Mouse (Mus musculus) kidney, embryonic 16.5 days (tissue): ENCODE measurements around the gene Dscaml1. TPM values are rescaled to one million over a fixed set of nuclear protein-coding genes. Genes with fewer than 3 reads are reported as not detected.

Experiments used
- ATAC-seq: fragments of 200-750 bp; cut with Nextera tagmentation; 2 replicates; pipeline ENCODE4 v1.8.0; 2017; ENCODE audit warnings: moderate TSS enrichment; ENCODE audit not compliant: low FRiP score, low TSS enrichment
- H3K27ac ChIP-seq: fragments of 300-500 bp; sonication (generic); 2 replicates; pipeline ENCODE4 v1.5.1; 2014; ENCODE audit warnings: low read length
- H3K27me3 ChIP-seq: fragments of 300-500 bp; sonication (generic); 2 replicates; pipeline ENCODE4 v1.6.1; 2014; ENCODE audit warnings: low read length, control low read depth, mixed read lengths; ENCODE audit not compliant: insufficient read depth
- H3K36me3 ChIP-seq: fragments of 300-500 bp; sonication (generic); 2 replicates; pipeline ENCODE4 v1.6.1; 2014; ENCODE audit warnings: low read length, control low read depth, mixed read lengths; ENCODE audit not compliant: insufficient read depth
- H3K4me1 ChIP-seq: fragments of 300-500 bp; sonication (generic); 2 replicates; pipeline ENCODE4 v1.6.1; 2014; ENCODE audit warnings: low read length, control low read depth, mixed read lengths; ENCODE audit not compliant: insufficient read depth
- H3K4me2 ChIP-seq: fragments of 300-500 bp; sonication (generic); replicated peaks from 2 replicates; pipeline ENCODE4 v1.6.1; 2014; ENCODE audit warnings: low read depth, low read length
- H3K4me3 ChIP-seq: fragments of 300-500 bp; sonication (generic); 2 replicates; pipeline ENCODE4 v1.5.1; 2014; ENCODE audit warnings: mild to moderate bottlenecking, low read length
- H3K9ac ChIP-seq: fragments of 300-500 bp; sonication (generic); replicated peaks from 2 replicates; pipeline ENCODE4 v1.6.1; 2014; ENCODE audit warnings: low read length
- H3K9me3 ChIP-seq: fragments of 300-500 bp; sonication (generic); 2 replicates; pipeline ENCODE4 v1.6.1; 2016; ENCODE audit warnings: low read length, control low read depth
- WGBS: fragments of 180-500 bp; shearing (Covaris S2); extraction: QIAGEN DNeasy Blood & Tissue Kit; methylation state at CpG from one replicate; pipeline ENCODE4 v1.1.7; 2014; 5-methylcytosine and 5-hydroxymethylcytosine counted together
- polyA plus RNA-seq: library from polyadenylated mRNA; unstranded; fragments of >200 nt; fragmentation: Nextera tagmentation; extraction: Ambion mirVana; gene quantifications from 2 replicates; pipeline ENCODE4 v1.2.1, GENCODE M21; 2015

The Dscaml1 gene
- polyA plus RNA-seq, 1 experiment from 2014 or later: 0.37 TPM

DNA sequence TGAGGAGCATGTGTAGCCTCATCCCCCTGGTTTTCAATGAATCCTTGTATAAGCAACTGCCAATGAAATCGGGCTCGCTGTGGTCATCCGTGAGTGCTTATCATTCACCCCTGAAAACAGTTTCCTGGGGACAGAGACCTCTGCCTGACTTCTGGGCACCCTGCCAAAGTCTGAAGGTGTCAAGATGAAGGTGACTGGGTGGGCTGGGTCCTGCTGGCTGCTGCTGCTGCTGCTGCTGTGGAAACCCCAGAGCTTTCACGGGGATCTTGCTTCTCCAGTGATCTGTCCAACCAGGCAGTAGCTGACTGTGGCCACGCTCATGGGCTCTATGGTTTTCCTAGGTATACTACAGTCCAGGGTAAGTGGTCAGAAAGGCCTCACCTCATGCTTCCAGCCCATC lies 16.2 kb upstream of the Dscaml1 start:
- H3K9ac ChIP-seq: no peak overlapping the region
- no peaks in the 10 kb centered on the region for H3K9me3 ChIP-seq
- peaks cover 14% of the 10 kb centered on the region for H3K4me1 ChIP-seq
- 81% methylated on average over 5 of the region's 5 CpGs for WGBS
- H3K4me2 ChIP-seq: no peak overlapping the region
- H3K36me3 ChIP-seq: no peaks in the 10 kb centered on the region
- no peak for ATAC-seq
- no peak overlapping the region for H3K4me3 ChIP-seq
- no peaks in the 10 kb centered on the region for H3K27me3 ChIP-seq
- H3K27ac ChIP-seq: no peak overlapping the region

DNA sequence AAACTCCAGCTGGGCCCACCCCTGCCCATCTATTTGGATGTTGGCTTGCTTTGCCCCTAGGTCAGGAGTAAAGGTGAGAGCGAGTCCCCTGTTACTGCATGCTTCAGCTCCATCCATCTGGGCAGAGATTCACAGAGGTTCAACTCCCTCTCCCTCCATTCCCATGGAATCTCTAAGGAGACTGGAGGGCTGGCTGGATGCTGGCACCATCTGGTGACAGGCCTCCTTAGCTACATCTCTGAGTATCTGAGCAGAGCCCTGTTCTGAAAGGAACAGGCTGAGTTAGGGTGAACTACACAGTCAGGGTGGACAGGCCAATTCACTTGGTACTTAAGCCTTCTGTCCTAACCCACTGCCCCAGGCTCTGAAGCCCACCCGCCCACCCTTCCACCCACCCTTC lies 15.8 kb upstream of the Dscaml1 start:
- no peak overlapping the region for H3K4me2 ChIP-seq
- 88% methylated on average over 2 of the region's 2 CpGs for WGBS
- no peaks in the 10 kb centered on the region for H3K27me3 ChIP-seq
- no peak overlapping the region for H3K27ac ChIP-seq
- peaks cover 13% of the 10 kb centered on the region for H3K4me1 ChIP-seq
- H3K4me3 ChIP-seq: no peak overlapping the region
- no peaks in the 10 kb centered on the region for H3K9me3 ChIP-seq
- H3K36me3 ChIP-seq: no peaks in the 10 kb centered on the region
- H3K9ac ChIP-seq: no peak overlapping the region
- ATAC-seq: no peak

- H3K9ac ChIP-seq: no peak overlapping the region
- ATAC-seq: no peak
- no peaks in the 10 kb centered on the region for H3K36me3 ChIP-seq
- no peak overlapping the region for H3K27ac ChIP-seq
- 82% methylated on average over 3 of the region's 3 CpGs for WGBS
- H3K4me2 ChIP-seq: no peak overlapping the region
- H3K9me3 ChIP-seq: no peaks in the 10 kb centered on the region
- H3K27me3 ChIP-seq: no peaks in the 10 kb centered on the region
- H3K4me1 ChIP-seq: peaks cover 11% of the 10 kb centered on the region
- no peak overlapping the region for H3K4me3 ChIP-seq
Measured at GRCm38 (mm10) chr9:45411111-45411510, 15.3 kb upstream of the Dscaml1 start.

DNA sequence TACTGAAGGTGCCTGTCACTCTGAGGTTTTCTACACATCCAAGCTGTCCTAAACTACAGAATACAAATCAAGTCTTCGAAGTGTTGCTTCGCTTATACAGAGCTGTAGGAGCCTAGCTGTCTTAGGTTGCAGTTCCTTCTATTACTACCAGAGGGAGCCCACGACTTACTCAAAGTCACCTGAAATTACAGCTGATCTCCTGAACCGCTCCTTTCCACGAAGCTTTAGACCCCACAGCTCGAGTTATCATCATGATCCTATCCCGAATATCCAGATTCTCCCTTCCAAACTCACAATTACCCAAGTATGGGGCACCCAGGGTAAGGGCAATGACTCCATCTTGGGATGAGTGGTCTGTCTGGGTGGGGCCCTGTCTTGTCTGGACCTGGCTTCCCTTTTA lies 14.6 kb upstream of the Dscaml1 start:
- ATAC-seq: no peak; the same call in 1 of the 2 replicates
- H3K9me3 ChIP-seq: no peaks in the 10 kb centered on the region
- 14% methylated on average over 7 of the region's 7 CpGs for WGBS
- 0 out of 2 replicates have a peak overlapping the region, but pooled peaks have one; percentile 42 for H3K9ac ChIP-seq
- H3K36me3 ChIP-seq: no peaks in the 10 kb centered on the region
- H3K4me2 ChIP-seq: peak overlapping the region; percentile 47
- H3K27me3 ChIP-seq: no peaks in the 10 kb centered on the region
- peak overlapping the region; percentile 14; the same call in 1 of the 2 replicates for H3K4me3 ChIP-seq
- H3K27ac ChIP-seq: no peak overlapping the region
- peaks cover 11% of the 10 kb centered on the region for H3K4me1 ChIP-seq

DNA sequence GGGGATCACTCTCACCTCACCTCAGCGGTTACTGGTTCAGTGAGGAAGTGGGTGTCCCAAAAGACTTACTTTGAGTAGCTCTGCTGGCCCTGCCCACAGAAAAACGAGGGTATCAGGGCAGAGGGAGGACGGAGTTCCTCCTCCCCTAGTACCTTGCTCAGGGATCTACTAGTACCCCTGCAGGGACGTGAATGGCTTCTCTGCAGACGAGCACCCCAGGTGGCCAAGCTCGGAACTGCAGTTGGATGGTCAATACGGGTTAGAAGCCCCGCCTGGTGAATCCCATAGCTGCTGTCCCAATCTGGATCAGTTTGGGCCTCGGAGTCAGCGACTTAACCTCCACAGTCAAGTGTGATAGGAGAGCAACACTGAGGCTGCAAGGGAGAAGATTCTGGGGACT lies 14.1 kb upstream of the Dscaml1 start:
- H3K4me1 ChIP-seq: peaks cover 11% of the 10 kb centered on the region
- no peak overlapping the region for H3K9ac ChIP-seq
- H3K4me3 ChIP-seq: peak overlapping the region; percentile 14; the same call in 1 of the 2 replicates
- no peaks in the 10 kb centered on the region for H3K9me3 ChIP-seq
- peak; percentile 60; the same call in 1 of the 2 replicates for ATAC-seq
- peak overlapping the region; percentile 62 for H3K27ac ChIP-seq
- WGBS: 6% methylated on average over 10 of the region's 10 CpGs
- H3K4me2 ChIP-seq: peak overlapping the region; percentile 47
- H3K36me3 ChIP-seq: no peaks in the 10 kb centered on the region
- no peaks in the 10 kb centered on the region for H3K27me3 ChIP-seq

DNA sequence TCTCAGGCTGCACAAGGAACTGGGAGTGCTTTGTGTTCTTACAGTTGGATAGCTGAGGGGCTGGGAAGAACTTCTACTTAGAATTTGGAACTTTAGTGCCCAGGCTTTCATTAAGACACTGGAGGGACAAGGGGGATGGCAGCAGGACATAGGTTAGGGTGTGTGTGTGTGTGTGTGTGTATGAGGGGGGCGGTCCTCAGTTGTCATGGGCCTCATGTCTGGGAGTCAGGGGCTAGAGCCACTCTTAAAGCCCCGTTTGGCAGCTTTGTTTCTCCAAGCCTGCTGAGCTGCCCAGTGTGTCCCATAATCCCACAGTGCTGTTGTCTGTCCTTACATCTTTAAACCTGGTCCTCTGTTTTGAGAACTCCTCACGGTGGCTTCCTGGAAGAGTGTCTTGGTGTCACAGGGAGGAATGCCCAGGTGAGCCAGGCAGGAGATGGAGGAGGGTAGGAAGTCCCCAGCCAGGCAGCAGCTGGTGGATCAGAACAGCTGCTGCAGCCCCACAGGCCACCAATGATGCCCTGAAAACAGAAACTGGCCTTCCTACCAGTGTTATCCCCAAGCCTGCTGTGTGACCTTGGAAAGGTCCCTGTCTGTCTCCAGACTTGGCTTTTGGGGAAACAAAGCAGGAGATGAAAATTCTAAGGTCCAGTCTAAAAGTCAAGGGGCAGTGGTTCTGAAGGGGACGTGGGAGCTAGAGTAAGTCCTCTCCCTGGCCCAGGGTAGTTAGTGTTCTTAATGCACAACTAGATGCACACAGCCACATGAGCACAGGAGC lies 13.5 kb upstream of the Dscaml1 start:
- Histone ChIP-seq H3K9me3 (no peaks in the 10 kb centered on the region), H3K9ac (no peak overlapping the region), H3K4me3 (no peak overlapping the region), H3K4me1 (peaks cover 11% of the 10 kb centered on the region), H3K36me3 (no peaks in the 10 kb centered on the region), H3K4me2 (no peak overlapping the region), H3K27ac (peak overlapping the region; percentile 62), H3K27me3 (no peaks in the 10 kb centered on the region)
- WGBS: 71% methylated on average over 4 of the region's 4 CpGs
- peak; percentile 31; the same call in 1 of the 2 replicates for ATAC-seq

DNA sequence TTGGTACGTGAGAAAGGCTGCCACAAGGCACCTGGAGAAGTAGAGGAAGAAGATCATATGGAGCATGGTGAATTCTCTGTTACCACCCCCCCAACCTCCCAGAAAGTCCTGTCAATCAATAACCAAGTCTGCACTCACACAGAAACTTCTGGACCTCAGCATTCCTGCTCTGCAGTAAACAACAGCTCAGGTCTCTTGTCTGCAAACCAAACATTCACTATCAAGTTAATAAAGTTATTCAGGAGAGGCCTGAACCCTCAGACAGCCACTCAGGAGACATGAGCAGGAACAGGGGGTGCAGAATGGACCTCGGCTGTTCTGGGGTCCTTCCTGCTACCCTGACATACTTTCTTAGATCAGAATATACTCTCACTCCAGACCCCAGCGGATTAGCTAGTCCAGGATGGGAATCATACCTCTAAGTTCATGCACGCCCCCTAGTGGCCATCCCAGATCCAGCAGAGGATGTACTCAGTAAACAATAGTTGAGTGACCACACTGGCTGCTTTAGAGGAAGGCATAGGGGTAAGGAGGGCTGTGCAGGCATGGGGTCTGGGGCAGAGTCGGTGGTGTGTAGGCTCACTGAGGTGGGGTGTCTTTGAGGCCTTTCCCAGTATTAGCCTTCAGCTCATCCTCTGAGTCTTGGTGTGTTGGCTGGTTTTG lies 12.8 kb upstream of the Dscaml1 start:
- H3K4me2 ChIP-seq: no peak overlapping the region
- H3K27ac ChIP-seq: peak overlapping the region; percentile 62; the same call in 1 of the 2 replicates
- H3K36me3 ChIP-seq: no peaks in the 10 kb centered on the region
- no peak overlapping the region for H3K4me3 ChIP-seq
- H3K9ac ChIP-seq: no peak overlapping the region
- H3K4me1 ChIP-seq: peaks cover 7% of the 10 kb centered on the region
- H3K9me3 ChIP-seq: no peaks in the 10 kb centered on the region
- WGBS: 51% methylated on average over 5 of the region's 5 CpGs
- peak; percentile 16; the same call in 1 of the 2 replicates for ATAC-seq
- no peaks in the 10 kb centered on the region for H3K27me3 ChIP-seq

DNA sequence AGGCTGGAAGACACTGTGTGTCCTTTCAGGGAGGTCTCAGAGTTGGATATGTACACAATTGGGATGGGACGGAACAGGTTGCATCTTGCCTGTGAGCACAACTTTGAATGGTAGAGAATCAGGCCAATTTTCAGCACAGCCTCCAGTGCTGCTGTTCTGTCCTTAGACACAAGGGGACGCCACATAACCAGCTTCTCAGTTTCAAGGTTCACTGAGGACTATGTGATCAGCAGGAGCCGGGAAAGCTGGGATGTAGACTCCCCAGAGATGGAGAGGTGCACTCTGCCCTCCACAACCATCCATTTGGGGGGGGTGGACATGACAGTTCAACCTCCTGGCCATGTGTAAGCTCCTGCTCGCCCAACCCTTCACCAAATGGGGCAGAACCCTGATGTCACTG lies 10.5 kb upstream of the Dscaml1 start:
- Histone ChIP-seq H3K4me3 (no peak overlapping the region), H3K4me1 (peaks cover 7% of the 10 kb centered on the region), H3K27ac (no peak overlapping the region), H3K36me3 (no peaks in the 10 kb centered on the region), H3K9ac (no peak overlapping the region), H3K9me3 (no peaks in the 10 kb centered on the region), H3K27me3 (no peaks in the 10 kb centered on the region), H3K4me2 (no peak overlapping the region)
- 39% methylated on average over 4 of the region's 4 CpGs for WGBS
- ATAC-seq: no peak

DNA sequence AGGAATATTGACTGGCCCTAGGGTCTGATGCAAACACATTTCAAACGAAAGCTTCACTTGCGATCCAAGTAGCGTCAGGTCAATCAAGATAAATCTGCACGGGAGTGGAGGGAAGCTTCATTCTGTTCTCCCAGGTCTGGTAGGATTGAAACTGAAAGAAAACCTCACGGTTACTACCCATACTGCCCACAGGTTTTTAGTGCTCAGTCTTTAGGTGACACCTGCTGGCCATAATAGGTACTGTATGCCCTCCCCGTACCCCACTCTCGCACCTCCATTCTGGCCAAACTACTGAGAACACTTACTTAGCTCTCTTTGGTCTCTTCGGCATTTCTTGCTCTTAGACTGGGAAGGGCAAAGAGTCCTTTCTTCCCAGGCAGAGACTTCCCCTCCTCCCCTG lies 9.2 kb upstream of the Dscaml1 start:
- H3K36me3 ChIP-seq: no peaks in the 10 kb centered on the region
- peak overlapping the region; percentile 47; the same call in 1 of the 2 replicates for H3K9ac ChIP-seq
- no peak for ATAC-seq
- H3K4me3 ChIP-seq: no peak overlapping the region
- H3K4me1 ChIP-seq: peaks cover 3% of the 10 kb centered on the region; the same call in 1 of the 2 replicates
- no peaks in the 10 kb centered on the region for H3K27me3 ChIP-seq
- H3K27ac ChIP-seq: no peak overlapping the region
- WGBS: 34% methylated on average over 8 of the region's 8 CpGs
- no peaks in the 10 kb centered on the region for H3K9me3 ChIP-seq
- H3K4me2 ChIP-seq: peak overlapping the region; percentile 32; the same call in 1 of the 2 replicates

GRCm38 (mm10) chr9:45418252-45418651 lies 8.2 kb upstream of the Dscaml1 start:
- 67% methylated on average over 8 of the region's 8 CpGs for WGBS
- no peak overlapping the region for H3K4me3 ChIP-seq
- no peaks in the 10 kb centered on the region for H3K27me3 ChIP-seq
- no peak for ATAC-seq
- no peaks in the 10 kb centered on the region for H3K9me3 ChIP-seq
- H3K27ac ChIP-seq: no peak overlapping the region
- no peaks in the 10 kb centered on the region for H3K36me3 ChIP-seq
- no peak overlapping the region for H3K9ac ChIP-seq
- H3K4me1 ChIP-seq: no peaks in the 10 kb centered on the region
- H3K4me2 ChIP-seq: no peak overlapping the region
